Mouse (Mus musculus) testis, adult 2 months (tissue): ENCODE measurements around the gene Rdh16f2.

Experiments
- CTCF ChIP-seq: fragments of 200-500 bp; IDR thresholded peaks from 2 replicates; pipeline ENCODE4 v1.5.1; 2012; ENCODE audit warnings: low read depth, mild to moderate bottlenecking, inconsistent platforms, low read length, moderate library complexity; ENCODE audit not compliant: control insufficient read depth, insufficient read depth, insufficient replicate concordance
- POLR2A ChIP-seq: fragments of 200-500 bp; IDR thresholded peaks from 2 replicates; pipeline ENCODE4 v1.6.1; 2012; ENCODE audit warnings: low read depth, mild to moderate bottlenecking, inconsistent platforms, low read length, moderate library complexity; ENCODE audit not compliant: control insufficient read depth

GRCm38 (mm10) chr10:127848089-127848488 lies 18.2 kb upstream of the Rdh16f2 start:
- TF ChIP-seq CTCF (no peak), POLR2A (no peak)
